Mouse (Mus musculus): ENCODE data around the gene Misp. TPM values are rescaled to one million over a fixed set of nuclear protein-coding genes. Genes with fewer than 3 reads are reported as not detected.

Misp gene
- polyA plus RNA-seq, 1 experiment from 2014 or later = 0.28 TPM

GRCm38 (mm10) chr10:79864351-79865188, 43.8 kb downstream of the Misp start:
- peak; percentile 4 for ATAC-seq (ENCODE audit: insufficient number of reproducible peaks, insufficient read depth, low FRiP score, low TSS enrichment, low read depth)
- Histone ChIP-seq H3K9me3 (no peaks in the 10 kb centered on the region), H3K4me1 (replicated peaks) (peaks cover 31% of the 10 kb centered on the region), H3K36me3 (peaks cover 93% of the 10 kb centered on the region), H3K9ac (replicated peaks) (no peak overlapping the region), H3K4me3 (replicated peaks) (no peak overlapping the region), H3K27me3 (no peaks in the 10 kb centered on the region), H3K4me2 (no peak overlapping the region), H3K27ac (peak overlapping the region; percentile 56)
- 45% methylated on average over 10 of the region's 10 CpGs for WGBS

GRCm38 (mm10) chr10:79865189-79865601, 44.4 kb downstream of the Misp start:
- peak overlapping the region; percentile 56; the same call in 1 of the 2 replicates for H3K27ac ChIP-seq
- peaks cover 31% of the 10 kb centered on the region for H3K4me1 ChIP-seq (replicated peaks)
- H3K4me2 ChIP-seq = no peak overlapping the region
- peak; percentile 13; the same call in 1 of the 2 replicates for ATAC-seq (ENCODE audit: insufficient number of reproducible peaks, insufficient read depth, low FRiP score, low TSS enrichment, low read depth)
- no peak overlapping the region for H3K9ac ChIP-seq (replicated peaks)
- H3K36me3 ChIP-seq = peaks cover 93% of the 10 kb centered on the region
- no peak overlapping the region for H3K4me3 ChIP-seq (replicated peaks)
- no peaks in the 10 kb centered on the region for H3K27me3 ChIP-seq
- 64% methylated on average over 12 of the region's 12 CpGs for WGBS
- H3K9me3 ChIP-seq = no peaks in the 10 kb centered on the region

GRCm38 (mm10) chr10:79865801-79866295, 45.1 kb downstream of the Misp start:
- no peak for ATAC-seq (ENCODE audit: insufficient number of reproducible peaks, insufficient read depth, low FRiP score, low TSS enrichment, low read depth)
- Histone ChIP-seq H3K27me3 (no peaks in the 10 kb centered on the region), H3K4me2 (no peak overlapping the region), H3K36me3 (peaks cover 90% of the 10 kb centered on the region), H3K27ac (0 out of 2 replicates have a peak overlapping the region, but pooled peaks have one; percentile 56), H3K9ac (replicated peaks) (no peak overlapping the region), H3K4me3 (replicated peaks) (no peak overlapping the region), H3K4me1 (replicated peaks) (peaks cover 25% of the 10 kb centered on the region), H3K9me3 (no peaks in the 10 kb centered on the region)
- 73% methylated on average over 19 of the region's 19 CpGs for WGBS

- Histone ChIP-seq H3K4me3 (replicated peaks) (no peak overlapping the region), H3K4me1 (replicated peaks) (peaks cover 23% of the 10 kb centered on the region), H3K27me3 (no peaks in the 10 kb centered on the region), H3K4me2 (no peak overlapping the region), H3K27ac (no peak overlapping the region), H3K9ac (replicated peaks) (no peak overlapping the region), H3K36me3 (peaks cover 90% of the 10 kb centered on the region), H3K9me3 (no peaks in the 10 kb centered on the region)
- no peak for ATAC-seq (ENCODE audit: insufficient number of reproducible peaks, insufficient read depth, low FRiP score, low TSS enrichment, low read depth)
- 65% methylated on average over 11 of the region's 11 CpGs for WGBS
These were observed 45.8 kb downstream of the Misp start for GRCm38 (mm10) chr10:79866601-79867000.

GRCm38 (mm10) chr10:79871845-79872244, 51.1 kb downstream of the Misp start:
- no peak overlapping the region for H3K27ac ChIP-seq
- H3K9me3 ChIP-seq = no peaks in the 10 kb centered on the region
- H3K36me3 ChIP-seq = peaks cover 43% of the 10 kb centered on the region
- H3K4me1 ChIP-seq (replicated peaks) = peaks cover 32% of the 10 kb centered on the region
- no peak overlapping the region for H3K4me3 ChIP-seq (replicated peaks)
- WGBS = 93% methylated on average over 8 of the region's 8 CpGs
- ATAC-seq (ENCODE audit: insufficient number of reproducible peaks, insufficient read depth, low FRiP score, low TSS enrichment, low read depth) = no peak
- no peaks in the 10 kb centered on the region for H3K27me3 ChIP-seq
- no peak overlapping the region for H3K9ac ChIP-seq (replicated peaks)
- H3K4me2 ChIP-seq = peak overlapping the region; percentile 8; the same call in 1 of the 2 replicates

GRCm38 (mm10) chr10:79872862-79873261, 52.1 kb downstream of the Misp start:
- H3K36me3 ChIP-seq = peaks cover 35% of the 10 kb centered on the region
- H3K27ac ChIP-seq = no peak overlapping the region
- H3K9ac ChIP-seq (replicated peaks) = peak overlapping the region; percentile 94
- H3K9me3 ChIP-seq = no peaks in the 10 kb centered on the region
- peak overlapping the region; percentile 67 for H3K4me2 ChIP-seq
- no peak for ATAC-seq (ENCODE audit: insufficient number of reproducible peaks, insufficient read depth, low FRiP score, low TSS enrichment, low read depth)
- H3K27me3 ChIP-seq = no peaks in the 10 kb centered on the region
- 44% methylated on average over 3 of the region's 3 CpGs for WGBS
- peaks cover 25% of the 10 kb centered on the region for H3K4me1 ChIP-seq (replicated peaks)
- H3K4me3 ChIP-seq (replicated peaks) = peak overlapping the region; percentile 74

- no peaks in the 10 kb centered on the region for H3K27me3 ChIP-seq
- peak overlapping the region; percentile 74 for H3K4me3 ChIP-seq (replicated peaks)
- peak overlapping the region; percentile 94 for H3K9ac ChIP-seq (replicated peaks)
- peaks cover 25% of the 10 kb centered on the region for H3K4me1 ChIP-seq (replicated peaks)
- ATAC-seq (ENCODE audit: insufficient number of reproducible peaks, insufficient read depth, low FRiP score, low TSS enrichment, low read depth) = no peak
- peaks cover 33% of the 10 kb centered on the region for H3K36me3 ChIP-seq
- 11% methylated on average over 6 of the region's 6 CpGs for WGBS
- H3K27ac ChIP-seq = peak overlapping the region; percentile 90; the same call in 1 of the 2 replicates
- peak overlapping the region; percentile 67 for H3K4me2 ChIP-seq
- H3K9me3 ChIP-seq = no peaks in the 10 kb centered on the region
These were observed 52.5 kb downstream of the Misp start for GRCm38 (mm10) chr10:79873313-79873712.

GRCm38 (mm10) chr10:79873715-79874289, 53.0 kb downstream of the Misp start:
- H3K36me3 ChIP-seq = peaks cover 30% of the 10 kb centered on the region
- H3K9me3 ChIP-seq = no peaks in the 10 kb centered on the region
- peaks cover 25% of the 10 kb centered on the region for H3K4me1 ChIP-seq (replicated peaks)
- peak overlapping the region; percentile 67 for H3K4me2 ChIP-seq
- ATAC-seq (ENCODE audit: insufficient number of reproducible peaks, insufficient read depth, low FRiP score, low TSS enrichment, low read depth) = no peak
- H3K4me3 ChIP-seq (replicated peaks) = peak overlapping the region; percentile 74
- H3K27me3 ChIP-seq = no peaks in the 10 kb centered on the region
- peak overlapping the region; percentile 90 for H3K27ac ChIP-seq
- H3K9ac ChIP-seq (replicated peaks) = peak overlapping the region; percentile 94
- 2% methylated on average over 26 of the region's 26 CpGs for WGBS

GRCm38 (mm10) chr10:79874290-79874862, 53.6 kb downstream of the Misp start, which contains the start of the genes Prtn3 and Plppr3:
Gene Prtn3 (plus strand): TSS chr10:79874476.
Gene Plppr3 (minus strand): TSS chr10:79874634.
- H3K4me2 ChIP-seq = peak within 1 kb of the TSS; percentile 67
- H3K4me3 ChIP-seq (replicated peaks) = peak within 1 kb of the TSS; percentile 74
- ATAC-seq (ENCODE audit: insufficient number of reproducible peaks, insufficient read depth, low FRiP score, low TSS enrichment, low read depth) = peak; percentile 82
- no peaks in the 10 kb centered on the region for H3K9me3 ChIP-seq
- under 1% methylated on average over 47 of the region's 57 CpGs for WGBS
- no peaks in the 10 kb centered on the region for H3K27me3 ChIP-seq
- peaks cover 25% of the 10 kb centered on the region for H3K4me1 ChIP-seq (replicated peaks)
- H3K36me3 ChIP-seq = peaks cover 25% of the 10 kb centered on the region
- H3K27ac ChIP-seq = peak within 1 kb of the TSS; percentile 90
- H3K9ac ChIP-seq (replicated peaks) = peak within 1 kb of the TSS; percentile 94

- 47% methylated on average over 1 of the region's 1 CpGs for WGBS
- ATAC-seq (ENCODE audit: insufficient number of reproducible peaks, insufficient read depth, low FRiP score, low TSS enrichment, low read depth) = no peak
- peaks cover 40% of the 10 kb centered on the region for H3K4me1 ChIP-seq (replicated peaks)
These were observed 56.4 kb downstream of the Misp start for GRCm38 (mm10) chr10:79877174-79877573.

GRCm38 (mm10) chr10:79877757-79878156, 57.0 kb downstream of the Misp start:
- H3K27me3 ChIP-seq = peaks cover 24% of the 10 kb centered on the region
- H3K27ac ChIP-seq = no peak overlapping the region
- H3K4me3 ChIP-seq (replicated peaks) = no peak overlapping the region
- no peaks in the 10 kb centered on the region for H3K36me3 ChIP-seq
- WGBS = 59% methylated on average over 12 of the region's 12 CpGs
- H3K4me1 ChIP-seq (replicated peaks) = peaks cover 40% of the 10 kb centered on the region
- H3K9ac ChIP-seq (replicated peaks) = no peak overlapping the region
- no peak for ATAC-seq (ENCODE audit: insufficient number of reproducible peaks, insufficient read depth, low FRiP score, low TSS enrichment, low read depth)
- no peak overlapping the region for H3K4me2 ChIP-seq
- H3K9me3 ChIP-seq = no peaks in the 10 kb centered on the region

More at GRCm38 (mm10) chr10:79877174-79877573, 56.4 kb downstream of the Misp start:
- no peaks in the 10 kb centered on the region for H3K9me3 ChIP-seq
- H3K4me2 ChIP-seq = no peak overlapping the region
- no peak overlapping the region for H3K27ac ChIP-seq
- no peaks in the 10 kb centered on the region; the same call in 1 of the 2 replicates for H3K36me3 ChIP-seq
- H3K4me3 ChIP-seq (replicated peaks) = no peak overlapping the region
- H3K9ac ChIP-seq (replicated peaks) = no peak overlapping the region
- H3K27me3 ChIP-seq = peaks cover 18% of the 10 kb centered on the region

Measured in limb, embryonic 12.5 days (tissue).